Mouse (Mus musculus) E14TG2a.4 (cell line): ENCODE measurements at regions not wholly inside any gene's neighbourhood (a gene's known extent, or its start where the extent isn't known, plus 50 kb on each side); places are given as distances from the start of the nearest gene placed in this dataset.

Source experiments
- CTCF ChIP-seq: conservative IDR thresholded peaks from 2 replicates; pipeline ENCODE4 v1.5.1; 2014; ENCODE audit warnings: low read length
- POU5F1 ChIP-seq: IDR thresholded peaks from 2 replicates; pipeline ENCODE4 v1.6.1; 2014; ENCODE audit warnings: low read length, borderline replicate concordance

- TF ChIP-seq CTCF (no peak), POU5F1 (no peak)
Observed at GRCm38 (mm10) chr7:73272787-73273186, 102.5 kb upstream of the Rgma start.
